Mouse (Mus musculus) bone marrow, adult 2 months (tissue): ENCODE measurements around the gene Svs1.

ENCODE experiments used
- CTCF ChIP-seq: fragments of 200-500 bp; IDR thresholded peaks from 2 replicates; pipeline ENCODE4 v1.5.1; 2011; ENCODE audit warnings: low read length, control low read depth; ENCODE audit not compliant: control insufficient read depth, insufficient read depth
- POLR2A ChIP-seq: fragments of 200-500 bp; IDR thresholded peaks from 2 replicates; pipeline ENCODE4 v1.6.1; 2011; ENCODE audit warnings: low read depth, mild to moderate bottlenecking, control low read depth, low read length, borderline replicate concordance; ENCODE audit not compliant: control insufficient read depth

DNA sequence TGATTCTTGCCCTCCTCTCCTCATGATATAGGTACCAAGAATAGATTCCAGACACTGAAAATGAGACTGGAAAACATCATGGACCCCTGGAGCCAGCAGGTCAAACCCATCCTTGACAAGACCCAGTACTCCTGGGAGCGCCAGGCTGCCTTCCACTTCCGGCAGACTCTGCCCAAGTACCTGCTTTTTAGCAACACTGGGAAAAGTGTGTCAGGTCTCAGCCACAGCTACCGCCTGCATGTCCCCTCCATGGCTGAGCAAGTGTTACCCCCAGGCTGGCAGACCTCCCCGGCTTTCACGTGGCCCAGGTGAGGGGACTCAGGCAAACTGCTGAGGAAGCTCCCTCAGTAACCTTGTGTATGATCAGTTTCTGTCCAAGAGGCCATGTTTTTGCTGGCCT lies 3.3 kb downstream of the Svs1 start:
- TF ChIP-seq CTCF (no peak), POLR2A (no peak)
